Mouse (Mus musculus) mesoderm, embryonic 11.5 days (tissue): Measurements from ENCODE around the gene Trub2.
"Not testable (repeated sequence)": the region's sequence is repeated elsewhere in the genome, so short reads cannot be mapped to it uniquely, and the experiment has no call there.

Source experiments
- DNase-seq: peaks from one replicate; pipeline ENCODE4 v3.0.0-alpha.2; 2012; ENCODE audit warnings: low read depth, low spot score

Trub2 gene

GRCm38 (mm10) chr2:29787937-29788681 is at the start of gene Trub2:
TSS of gene Trub2 (minus strand) at chr2:29788502.
- DNase-seq, result peak; percentile 81

- peak; percentile 65 for DNase-seq
Measured at GRCm38 (mm10) chr2:29835391-29835899, 47.1 kb upstream of the Trub2 start.

GRCm38 (mm10) chr2:29833796-29834195 is 45.5 kb upstream of the Trub2 start:
- no peak for DNase-seq

GRCm38 (mm10) chr2:29831106-29831505 is 42.8 kb upstream of the Trub2 start:
- no peak for DNase-seq

GRCm38 (mm10) chr2:29827709-29828024 is 39.4 kb upstream of the Trub2 start:
- DNase-seq, result no peak

GRCm38 (mm10) chr2:29826926-29827708 is 38.8 kb upstream of the Trub2 start:
- peak; percentile 97 for DNase-seq

GRCm38 (mm10) chr2:29826318-29826925 is 38.1 kb upstream of the Trub2 start:
- DNase-seq, result peak; percentile 48

- DNase-seq, result peak; percentile 90
Measured at GRCm38 (mm10) chr2:29820025-29820817, 31.9 kb upstream of the Trub2 start, which contains the start of gene Urm1. TSS of gene Urm1 (plus strand) at chr2:29820075.

GRCm38 (mm10) chr2:29819363-29819762 is 31.1 kb upstream of the Trub2 start:
- no peak for DNase-seq

- DNase-seq, result peak; percentile 90
Measured at GRCm38 (mm10) chr2:29817426-29818232, 29.3 kb upstream of the Trub2 start.

GRCm38 (mm10) chr2:29815678-29816371 is 27.5 kb upstream of the Trub2 start:
- no peak for DNase-seq

GRCm38 (mm10) chr2:29803400-29803831 is 15.1 kb upstream of the Trub2 start:
- DNase-seq, result no peak

GRCm38 (mm10) chr2:29802827-29803201 is 14.5 kb upstream of the Trub2 start:
- DNase-seq, result no peak

- DNase-seq, result peak; percentile 90
Measured at GRCm38 (mm10) chr2:29802075-29802826, 13.9 kb upstream of the Trub2 start, which contains the start of gene Slc27a4. TSS of gene Slc27a4 (plus strand) at chr2:29802634.

GRCm38 (mm10) chr2:29792772-29793487 is 4.6 kb upstream of the Trub2 start:
- no peak for DNase-seq

GRCm38 (mm10) chr2:29787104-29787917 is 991 bp downstream of the Trub2 start, which contains the start of gene Coq4:
TSS of gene Coq4 (plus strand) at chr2:29787493.
- DNase-seq, result peak; percentile 94

GRCm38 (mm10) chr2:29784290-29784689 is 4.0 kb downstream of the Trub2 start:
- DNase-seq, result no peak

- DNase-seq, result not testable (repeated sequence)
Measured at GRCm38 (mm10) chr2:29781256-29781655, 7.0 kb downstream of the Trub2 start.
